Mouse (Mus musculus) thymus, postnatal 36 days (tissue): ENCODE results near the gene Trim27.
A peak's percentile ranks its signal among the peaks of the same experiment; 100 is the strongest.

Experiments
- DNase-seq, 2 experiments: peaks; one replicate each; pipeline ENCODE4 v3.0.0; 2022; ENCODE audit warnings: mixed read lengths in 2 of 2

Trim27 gene

DNA sequence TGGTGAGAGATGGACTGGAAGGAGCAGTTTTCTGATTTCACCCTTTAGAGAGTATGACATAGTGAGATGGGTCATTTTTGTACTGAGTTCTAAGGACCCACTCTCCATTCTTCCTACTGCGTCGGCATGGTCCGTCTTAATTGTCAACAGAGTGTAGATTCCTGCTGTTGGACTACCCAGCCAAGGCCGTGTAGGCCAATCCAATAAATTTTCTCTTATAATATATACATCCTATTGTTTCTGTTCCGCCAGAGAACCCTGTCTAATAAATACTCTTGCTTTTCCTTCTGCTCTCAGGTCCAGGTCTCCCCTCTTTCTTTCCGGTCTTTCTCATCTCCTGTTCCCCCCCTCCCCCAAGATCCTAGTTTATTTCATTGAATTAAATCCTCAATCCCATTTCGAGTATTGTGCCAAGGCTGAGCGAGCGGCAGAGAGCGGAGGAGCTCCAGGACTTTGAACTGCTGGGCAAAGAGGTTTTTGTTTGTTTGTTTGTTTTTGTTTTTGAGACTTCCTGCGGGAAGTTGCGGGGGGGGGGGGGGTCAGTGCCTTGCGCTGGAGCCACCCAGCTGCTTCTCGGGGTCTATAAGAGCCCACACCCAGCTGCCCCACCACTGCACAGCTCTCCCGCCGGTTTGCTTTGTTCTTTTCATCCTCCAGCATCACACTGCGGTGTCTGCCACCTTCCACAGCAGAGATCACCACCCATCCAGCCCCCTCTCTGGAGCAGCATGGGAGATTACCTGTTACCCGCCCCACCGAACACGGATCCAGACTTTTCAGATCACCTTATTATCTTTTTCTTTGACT lies 42.6 kb downstream of the Trim27 start:
- no peak for DNase-seq

DNA sequence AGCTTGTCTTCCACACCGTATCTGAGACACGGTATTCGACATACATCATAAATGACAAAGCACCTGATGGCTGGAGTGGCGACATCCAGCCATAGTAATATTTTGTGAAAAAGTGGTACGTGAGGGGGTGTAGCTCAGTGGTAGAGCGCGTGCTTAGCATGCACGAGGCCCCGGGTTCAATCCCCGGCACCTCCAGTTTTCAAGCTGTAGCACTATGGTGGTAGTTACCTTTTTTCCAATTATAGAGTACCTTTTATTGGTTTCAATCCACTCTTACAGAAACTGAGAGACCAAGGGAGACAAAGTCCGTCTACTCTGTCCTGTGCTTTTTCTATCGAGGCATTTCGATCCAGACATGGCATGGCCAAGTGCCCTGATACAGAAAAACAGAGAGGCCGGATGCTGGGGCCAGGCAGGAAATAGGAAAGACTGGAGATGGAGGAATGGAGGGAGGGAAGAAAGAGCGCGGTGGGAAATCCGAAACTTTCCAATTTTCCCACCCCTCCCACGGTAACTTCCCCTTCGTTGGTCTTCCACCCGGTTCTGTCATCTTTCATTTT lies 43.3 kb downstream of the Trim27 start:
- peak; percentile 81 to 83 for DNase-seq

- no peak for DNase-seq
Observed at GRCm38 (mm10) chr13:21223242-21223655, 44.0 kb downstream of the Trim27 start.

GRCm38 (mm10) chr13:21224376-21224775 lies 45.1 kb downstream of the Trim27 start:
- no peak for DNase-seq

GRCm38 (mm10) chr13:21225206-21225605 lies 46.0 kb downstream of the Trim27 start:
- DNase-seq, result no peak

GRCm38 (mm10) chr13:21226031-21226430 lies 46.8 kb downstream of the Trim27 start:
- no peak for DNase-seq

GRCm38 (mm10) chr13:21233732-21234705 lies 54.8 kb downstream of the Trim27 start:
- peak; percentile 82 for DNase-seq

- DNase-seq, result no peak
Observed at GRCm38 (mm10) chr13:21236714-21237113, 57.5 kb downstream of the Trim27 start.

GRCm38 (mm10) chr13:21237161-21237560 lies 57.9 kb downstream of the Trim27 start:
- DNase-seq, result no peak

DNA sequence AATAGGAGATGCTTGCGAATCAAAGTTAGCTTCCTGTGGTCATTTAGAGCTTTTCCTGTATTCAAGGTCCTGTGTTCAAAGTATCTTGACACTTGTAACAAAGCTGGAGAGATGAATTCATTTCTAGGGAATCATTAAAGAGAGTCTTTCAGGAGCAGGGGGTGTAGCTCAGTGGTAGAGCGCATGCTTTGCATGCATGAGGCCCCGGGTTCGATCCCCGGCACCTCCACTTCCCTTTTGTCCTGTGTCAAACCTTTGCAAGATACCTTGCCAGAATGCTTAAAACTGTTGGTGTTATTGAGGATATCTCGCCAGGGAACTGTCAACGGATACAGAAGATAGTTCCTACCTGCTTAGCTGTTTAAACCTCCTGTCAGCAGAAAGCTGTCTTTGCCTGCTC lies 61.5 kb downstream of the Trim27 start:
- no peak for DNase-seq

DNA sequence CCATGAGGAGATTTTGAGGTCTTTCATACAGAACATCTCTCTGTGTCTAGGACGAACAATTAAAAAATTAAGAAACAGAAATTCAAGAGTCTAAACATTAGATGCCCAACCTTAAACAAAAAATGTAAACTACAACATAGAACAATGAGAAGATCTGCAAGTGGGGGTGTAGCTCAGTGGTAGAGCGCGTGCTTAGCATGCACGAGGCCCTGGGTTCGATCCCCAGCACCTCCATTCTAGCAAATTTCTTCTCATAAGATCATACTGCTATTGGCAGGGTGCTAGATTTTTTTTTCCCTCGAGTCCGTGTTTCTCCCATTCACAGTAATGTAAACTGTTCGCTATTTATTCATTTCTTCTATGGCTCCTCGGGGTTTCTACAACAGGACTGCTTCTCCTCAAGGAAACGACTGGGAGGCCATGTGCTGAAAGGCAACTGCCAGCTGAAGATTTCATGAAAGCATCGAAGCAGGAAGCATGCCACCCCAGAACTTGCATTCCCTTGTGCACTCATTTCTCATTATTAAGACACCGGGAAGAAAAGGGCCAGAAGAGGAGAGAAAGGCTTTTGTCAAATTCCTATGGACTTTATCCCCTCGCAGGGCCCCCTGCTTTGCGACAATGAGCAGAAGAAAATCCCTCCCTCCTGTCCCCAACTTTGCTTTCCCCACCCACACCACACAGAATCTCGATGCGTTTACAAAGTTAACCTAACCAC lies 63.3 kb downstream of the Trim27 start:
- peak; percentile 23 to 28 for DNase-seq

GRCm38 (mm10) chr13:21243196-21243595 lies 64.0 kb downstream of the Trim27 start:
- no peak for DNase-seq

- DNase-seq, result no peak
Observed at GRCm38 (mm10) chr13:21244089-21244488, 64.8 kb downstream of the Trim27 start.
